Mouse (Mus musculus) induced T-regulatory cell, adult 2 months (primary cell): ENCODE measurements around the gene Zbp1.

ENCODE experiments used
- DNase-seq: peaks from one replicate; pipeline ENCODE4 v3.0.0-alpha.2; 2012; ENCODE audit warnings: low read depth

The Zbp1 gene

DNA sequence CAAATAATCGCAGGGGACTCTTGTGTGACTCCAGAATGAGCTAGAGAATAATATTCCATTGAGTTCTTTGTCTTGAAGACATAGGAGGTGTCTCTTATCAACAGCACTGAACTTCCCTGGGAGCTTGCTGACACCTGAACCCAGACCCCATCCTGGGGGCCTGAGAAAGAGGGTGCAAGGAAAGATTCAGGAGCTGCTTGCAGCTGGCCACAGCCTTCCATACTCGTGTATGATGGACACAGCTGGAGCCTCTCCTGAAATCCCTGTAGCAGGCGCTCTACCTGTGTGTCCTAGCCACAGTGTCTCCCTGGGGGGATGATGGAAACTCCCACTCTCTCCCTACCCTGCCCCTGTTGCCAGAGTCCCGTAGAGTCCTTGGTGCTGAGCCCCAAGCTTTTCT lies 6.5 kb downstream of the Zbp1 start:
- no peak for DNase-seq

DNA sequence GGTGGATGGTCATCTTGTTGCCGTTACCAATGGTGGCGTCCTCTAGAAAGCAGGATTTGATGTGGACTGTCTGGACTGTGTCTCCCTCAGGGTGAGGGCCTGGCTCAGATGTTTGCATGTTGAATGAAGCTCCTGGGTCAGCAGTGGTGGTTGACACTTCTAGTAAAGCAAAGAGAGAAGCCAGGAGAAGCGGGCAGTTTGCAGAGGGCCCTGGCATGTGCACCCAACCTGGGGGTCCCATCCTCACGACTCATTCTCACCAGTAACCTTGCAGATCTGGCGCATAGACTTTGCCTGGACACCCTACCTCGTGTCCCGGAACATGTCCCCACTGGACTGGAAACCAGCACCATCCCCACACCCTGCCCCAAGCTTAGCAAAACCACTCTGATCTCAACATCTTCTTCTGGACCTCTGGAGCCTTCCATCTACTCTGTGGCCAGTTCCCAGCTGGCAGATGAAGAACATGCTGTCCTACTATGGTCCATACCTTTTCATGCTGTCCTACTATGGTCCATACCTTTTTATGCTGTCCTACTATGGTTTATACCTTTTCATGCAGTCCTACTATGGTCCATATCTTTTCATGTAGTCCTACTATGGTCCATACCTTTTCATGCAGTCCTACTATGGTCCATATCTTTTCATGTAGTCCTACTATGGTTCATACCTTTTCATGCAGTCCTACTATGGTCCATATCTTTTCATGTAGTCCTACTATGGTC lies 9.5 kb downstream of the Zbp1 start:
- DNase-seq, result no peak

DNA sequence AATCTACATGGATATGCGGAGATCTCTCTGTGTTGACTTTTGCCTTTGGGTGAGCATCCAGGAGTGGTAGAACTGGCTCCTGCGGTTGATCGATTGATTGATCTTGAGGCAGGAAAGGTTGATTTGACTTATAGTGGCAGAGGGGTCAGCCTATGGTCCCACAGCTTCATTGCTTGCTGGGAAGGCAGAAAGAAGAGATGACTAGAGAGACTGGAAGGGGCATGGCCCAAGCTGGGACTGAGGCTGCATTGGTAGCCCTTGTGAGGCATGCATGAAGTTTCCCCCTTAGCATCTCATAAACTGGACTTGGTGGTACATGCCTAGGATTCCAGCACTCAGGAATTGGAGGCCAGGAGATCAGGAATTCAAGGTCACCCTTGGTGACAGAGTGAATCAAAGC lies 11.7 kb downstream of the Zbp1 start:
- no peak for DNase-seq

DNA sequence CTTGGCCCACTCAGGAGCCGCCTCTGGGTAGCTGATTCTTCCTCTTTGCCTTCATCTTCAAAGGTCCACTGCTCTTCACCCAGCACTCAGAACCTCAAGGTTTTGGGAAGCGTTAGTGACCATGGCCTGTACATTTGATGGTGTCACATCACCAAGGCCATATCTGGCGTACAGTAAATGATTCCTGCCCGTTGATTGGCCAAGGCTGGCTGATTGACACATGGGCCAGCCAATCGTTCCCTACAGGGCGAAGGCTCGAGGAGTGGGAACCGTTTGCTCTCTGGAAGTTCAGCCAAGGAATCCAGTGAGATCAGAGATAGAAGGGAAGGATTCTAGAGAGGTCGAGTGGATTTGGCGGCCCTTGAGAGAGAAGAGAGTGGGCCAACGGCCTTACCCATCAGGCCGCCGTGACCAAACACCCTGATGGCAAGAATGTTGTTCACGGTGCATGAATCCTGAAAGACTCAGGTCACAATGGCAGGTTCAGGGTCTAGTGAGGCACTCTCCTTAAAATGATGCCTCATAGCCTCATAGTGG lies 13.1 kb downstream of the Zbp1 start:
- peak; percentile 37 for DNase-seq

DNA sequence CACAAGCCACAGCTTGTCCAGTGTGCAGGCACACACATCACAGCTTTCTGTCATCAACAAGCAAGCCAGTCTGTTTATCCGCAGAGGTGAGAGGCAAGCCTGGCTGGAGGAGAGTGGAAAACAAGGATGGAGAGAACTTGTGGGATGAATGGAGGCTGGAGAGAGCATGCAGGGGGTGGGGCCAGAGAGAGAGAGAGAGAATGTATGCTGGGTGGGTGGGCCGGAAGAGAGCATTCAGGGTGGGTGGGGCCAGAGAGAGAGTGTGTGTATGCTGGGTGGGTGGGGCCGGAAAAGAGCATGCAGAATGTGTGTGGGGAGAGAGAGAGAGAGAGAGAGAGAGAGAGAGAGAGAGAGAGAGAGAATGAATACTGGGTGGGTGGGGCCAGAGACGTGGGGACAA lies 14.1 kb downstream of the Zbp1 start:
- DNase-seq, result peak; percentile 50

DNA sequence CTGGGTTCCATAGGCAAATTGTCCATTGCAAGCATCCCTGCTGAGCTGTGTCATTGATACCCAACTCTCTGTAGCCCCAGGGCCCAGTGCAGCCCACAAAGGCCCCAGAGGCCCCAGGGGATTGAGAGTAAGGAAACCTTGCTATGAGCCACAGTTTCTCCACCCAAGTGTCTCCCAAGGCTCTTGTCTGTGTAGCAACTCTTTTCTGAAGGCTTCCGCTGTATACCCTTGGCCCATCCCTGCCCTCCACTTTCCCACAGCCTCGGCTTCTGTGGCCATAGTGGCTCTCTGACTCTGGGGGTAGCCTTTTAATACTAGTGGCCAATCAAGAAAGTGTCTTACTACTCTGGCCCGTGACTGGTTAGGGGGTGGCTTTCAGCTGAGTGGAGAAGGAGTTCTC lies 15.0 kb downstream of the Zbp1 start:
- DNase-seq, result no peak

DNA sequence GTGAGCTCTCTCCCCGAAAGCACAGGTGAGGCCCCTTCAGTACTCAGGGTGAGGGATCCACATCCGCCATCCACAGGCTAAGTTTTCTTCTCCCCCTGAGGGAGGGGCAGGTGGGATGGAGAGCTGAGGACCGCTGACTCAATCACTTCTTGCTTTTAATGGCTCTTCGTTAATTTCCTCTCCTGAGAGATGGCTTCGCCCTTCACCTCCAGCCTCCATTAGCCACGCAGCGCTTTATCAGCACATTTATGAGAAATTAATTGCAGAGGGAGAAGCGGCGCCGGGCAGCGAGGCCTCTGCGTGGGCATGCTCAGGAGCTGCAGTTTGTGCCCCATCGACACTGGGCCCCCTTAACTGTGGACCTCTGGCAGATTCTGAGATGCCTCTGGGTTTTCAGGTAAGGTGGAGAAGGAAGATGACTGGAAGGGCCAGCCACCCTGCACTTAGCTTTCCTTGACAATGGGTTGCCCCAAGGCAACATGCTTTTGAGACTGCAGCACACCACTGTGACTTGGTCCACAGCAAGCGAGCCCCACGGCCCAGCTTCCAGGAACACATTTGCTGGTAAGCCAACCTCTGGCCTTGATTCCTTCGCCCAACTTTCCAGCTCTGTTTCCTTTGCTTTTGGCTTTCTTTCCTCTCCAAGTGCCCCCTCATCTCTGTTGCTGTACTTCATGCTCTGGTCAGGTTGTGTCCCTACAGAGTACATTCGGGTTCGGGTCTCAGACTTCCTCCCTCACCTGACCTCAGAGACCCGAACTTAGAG lies 15.6 kb downstream of the Zbp1 start:
- no peak for DNase-seq

DNA sequence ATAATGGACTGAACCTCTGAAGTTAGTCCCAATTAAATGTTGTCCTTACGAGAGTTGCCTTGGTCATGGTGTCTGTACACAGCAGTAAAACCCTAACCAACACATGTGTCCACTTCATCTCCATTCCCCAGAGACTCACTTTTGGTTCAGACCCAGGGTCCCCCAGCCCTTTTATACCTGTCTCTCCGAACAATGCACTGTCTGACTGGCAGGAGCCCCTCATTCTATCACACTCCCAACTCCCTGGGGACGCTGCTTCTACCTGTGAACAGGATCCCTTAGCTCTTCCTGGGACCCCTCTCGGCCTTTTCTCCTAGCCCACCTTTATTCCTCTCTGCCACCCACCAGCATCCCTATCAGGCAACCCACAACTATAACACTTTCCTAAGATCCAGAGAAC lies 23.9 kb downstream of the Zbp1 start:
- no peak for DNase-seq

DNA sequence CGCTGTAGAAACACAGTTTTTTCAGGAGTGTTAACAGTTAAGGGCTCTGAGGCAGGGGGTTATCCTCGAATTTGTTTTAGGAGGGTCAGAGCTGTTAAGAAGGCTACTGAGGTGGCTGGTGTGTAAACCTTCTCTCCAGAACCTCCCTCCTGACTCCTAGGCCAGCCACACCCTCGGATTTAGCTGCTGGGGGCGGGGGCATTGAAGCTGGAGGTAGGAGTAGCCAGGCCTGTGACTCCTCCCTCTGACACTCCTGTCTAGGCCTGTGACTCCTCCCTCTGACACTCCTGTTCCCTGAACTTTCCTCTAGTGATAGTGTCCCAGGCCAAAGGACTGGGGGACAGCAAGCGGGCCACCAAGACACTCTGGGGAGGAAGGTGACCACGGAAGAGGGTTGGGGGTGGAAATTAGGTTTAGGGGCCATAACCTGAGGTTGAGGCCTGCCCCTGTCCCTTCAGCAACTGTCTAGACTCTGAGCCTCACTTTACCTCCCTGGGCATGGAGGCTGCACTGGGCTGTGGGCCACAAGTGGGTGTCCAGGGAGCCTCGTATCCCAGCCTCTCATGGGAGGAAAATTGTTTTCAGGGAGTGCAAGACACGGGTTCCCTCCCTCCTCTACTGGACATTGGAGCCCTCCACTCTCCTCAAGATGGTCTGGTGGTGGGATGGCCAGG lies 31.4 kb downstream of the Zbp1 start:
- peak; percentile 53 for DNase-seq

DNA sequence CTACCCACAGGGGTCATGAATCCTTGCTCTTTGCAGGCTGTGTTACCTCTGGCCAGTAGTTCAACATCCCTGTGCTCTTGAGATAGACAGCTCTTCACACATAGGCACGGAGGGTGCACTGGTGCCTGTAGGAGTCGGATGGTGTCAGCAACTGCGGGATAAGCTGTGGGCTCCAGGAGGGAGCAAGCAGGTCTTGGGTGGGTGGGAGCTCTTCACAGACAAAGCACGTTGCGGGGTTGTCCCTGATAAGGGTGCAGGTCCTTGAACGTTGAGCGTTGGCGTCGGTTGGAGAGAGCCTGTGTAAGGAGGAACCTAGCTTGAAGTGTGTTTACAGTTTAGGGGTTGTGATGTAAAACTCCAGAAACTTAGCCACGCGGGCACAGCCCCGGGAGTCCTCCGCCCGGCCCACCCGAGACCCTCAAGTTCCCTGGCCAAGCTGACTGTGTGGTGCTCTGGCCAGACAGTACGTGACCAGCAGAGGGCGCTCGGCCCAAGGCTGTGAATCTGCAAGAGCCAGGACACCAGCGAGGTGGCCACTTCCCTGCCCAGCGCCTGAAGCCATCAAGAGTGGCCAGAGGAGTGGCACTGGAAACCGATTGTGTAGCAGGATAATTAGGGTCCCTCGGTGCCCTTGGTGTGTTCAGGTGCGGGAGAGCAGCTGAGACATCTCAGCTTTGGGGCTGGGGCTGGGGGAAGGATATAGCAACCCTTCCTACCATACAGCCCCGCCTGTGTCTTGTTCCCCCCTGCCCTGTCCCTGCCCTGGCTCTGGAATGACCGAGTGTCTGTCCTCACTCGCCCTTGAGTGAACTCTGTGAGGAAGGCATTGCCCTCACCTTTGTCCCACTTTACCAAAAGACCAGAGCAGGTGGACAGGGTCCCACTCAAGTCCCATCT lies 32.4 kb downstream of the Zbp1 start:
- DNase-seq, result peak; percentile 86

DNA sequence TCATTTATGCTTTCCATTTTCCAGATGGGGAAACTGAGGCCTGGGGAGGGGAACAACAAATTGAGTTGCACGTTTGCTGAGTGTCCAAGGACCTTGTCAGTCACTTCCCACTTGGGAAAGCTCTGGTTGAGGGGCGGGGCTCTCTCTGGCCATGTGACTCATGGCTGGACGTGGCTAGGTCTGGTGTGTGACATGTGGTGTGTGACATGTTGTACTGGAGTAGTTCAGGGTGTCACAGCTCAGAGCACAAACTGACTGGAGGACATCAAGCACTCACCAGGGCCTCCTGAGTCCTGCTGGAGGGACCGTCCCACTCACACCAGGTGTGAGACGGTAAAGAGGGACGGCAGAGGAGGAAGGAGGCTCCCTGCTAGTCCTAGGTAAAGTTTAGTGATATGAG lies 33.4 kb downstream of the Zbp1 start:
- DNase-seq, result no peak

DNA sequence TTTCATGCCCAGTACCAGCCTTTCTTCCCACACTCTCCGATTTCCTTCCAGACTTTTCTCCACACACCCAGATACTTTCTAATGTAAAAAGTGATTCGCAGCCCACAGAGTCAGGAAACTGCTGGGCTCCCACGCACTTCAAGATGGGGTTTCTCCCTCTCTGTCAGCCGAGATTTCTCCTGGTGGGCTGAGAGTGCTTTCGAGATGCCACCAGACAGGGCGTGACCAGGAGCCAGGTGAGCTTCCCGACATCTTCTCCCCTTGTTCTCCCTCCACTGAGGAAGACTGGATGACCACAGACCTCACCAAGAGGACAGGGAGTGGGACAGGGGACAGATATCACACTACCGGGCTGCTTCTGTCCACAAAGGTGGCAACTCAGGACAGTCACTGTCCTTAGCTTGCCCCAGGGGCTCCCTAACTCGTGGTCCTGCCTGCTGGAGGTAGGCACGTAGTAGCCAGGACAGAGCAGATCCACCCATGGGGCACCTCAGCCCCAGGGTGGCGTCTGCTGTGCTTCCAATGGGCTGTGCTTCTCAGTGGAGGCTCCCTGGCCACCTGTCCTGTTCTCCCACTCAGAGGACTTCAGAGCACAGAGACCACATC lies 34.1 kb downstream of the Zbp1 start:
- peak; percentile 23 for DNase-seq

DNA sequence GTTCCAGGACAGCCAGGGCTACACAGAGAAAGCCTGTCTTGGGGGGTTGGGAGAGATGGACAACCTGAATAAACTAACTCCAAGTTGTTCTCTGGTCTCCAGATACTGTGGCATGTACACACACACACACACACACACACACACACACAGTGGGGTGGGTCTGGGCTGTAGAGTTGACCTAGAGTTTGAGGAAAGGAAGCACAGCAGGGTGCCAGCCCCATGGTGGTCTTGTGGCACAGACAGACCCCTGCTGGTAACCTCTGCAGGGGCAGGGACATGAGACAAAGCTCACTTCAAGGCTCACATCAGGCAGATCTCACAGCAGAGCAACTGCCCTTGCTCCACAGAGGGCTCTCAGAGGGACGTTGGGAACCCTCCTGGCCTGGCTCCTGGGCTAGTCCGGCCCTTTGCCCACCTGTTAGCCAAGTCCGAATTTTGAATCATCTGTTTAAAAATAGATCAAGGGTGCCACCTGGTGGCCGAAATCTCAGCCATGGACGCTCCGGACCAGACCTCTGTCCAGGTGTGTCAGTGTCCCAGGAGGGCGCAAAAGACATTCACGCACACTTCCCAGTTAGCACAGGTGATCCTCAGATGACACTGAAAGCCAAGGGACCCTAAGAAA lies 34.8 kb downstream of the Zbp1 start:
- peak; percentile 68 for DNase-seq

DNA sequence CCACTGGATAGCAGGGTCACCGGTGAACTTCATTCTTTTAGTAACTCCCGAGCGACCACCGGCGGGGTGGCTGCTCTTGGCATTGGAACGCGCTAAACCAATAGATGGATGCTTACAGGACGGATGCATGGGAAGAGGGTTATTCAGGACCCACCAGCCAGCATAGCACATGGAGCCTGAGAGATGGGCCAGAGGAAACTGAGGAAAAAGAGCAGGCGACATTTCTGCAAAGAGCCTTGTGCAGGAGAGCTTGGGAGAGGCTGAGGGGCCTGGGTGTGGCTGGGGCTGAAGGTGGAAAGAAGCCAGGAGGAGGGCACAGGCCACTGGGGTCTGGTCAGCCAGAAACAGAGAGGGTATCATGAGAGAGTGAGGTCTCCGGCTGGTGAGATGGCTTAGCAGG lies 35.4 kb downstream of the Zbp1 start:
- DNase-seq, result no peak

DNA sequence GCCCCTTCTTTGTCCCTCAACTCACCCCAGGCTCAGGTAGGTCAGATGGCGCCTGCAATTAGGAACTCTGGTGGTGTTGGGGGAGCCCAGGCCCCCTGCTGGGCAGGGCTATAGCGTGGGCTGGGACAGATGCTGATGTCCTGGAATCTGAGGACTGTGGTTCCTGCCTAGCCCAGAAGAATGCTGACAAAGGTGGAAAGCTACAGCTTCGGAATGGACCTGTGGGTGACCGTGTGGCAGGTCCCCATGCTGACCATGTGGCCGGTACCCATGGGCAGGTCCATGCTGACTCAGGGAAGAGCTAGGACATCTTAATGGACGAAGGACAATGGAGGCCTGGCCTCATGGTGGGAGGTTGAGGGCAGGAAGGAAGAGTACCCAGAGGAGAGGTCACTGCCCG lies 35.9 kb downstream of the Zbp1 start:
- DNase-seq, result no peak

DNA sequence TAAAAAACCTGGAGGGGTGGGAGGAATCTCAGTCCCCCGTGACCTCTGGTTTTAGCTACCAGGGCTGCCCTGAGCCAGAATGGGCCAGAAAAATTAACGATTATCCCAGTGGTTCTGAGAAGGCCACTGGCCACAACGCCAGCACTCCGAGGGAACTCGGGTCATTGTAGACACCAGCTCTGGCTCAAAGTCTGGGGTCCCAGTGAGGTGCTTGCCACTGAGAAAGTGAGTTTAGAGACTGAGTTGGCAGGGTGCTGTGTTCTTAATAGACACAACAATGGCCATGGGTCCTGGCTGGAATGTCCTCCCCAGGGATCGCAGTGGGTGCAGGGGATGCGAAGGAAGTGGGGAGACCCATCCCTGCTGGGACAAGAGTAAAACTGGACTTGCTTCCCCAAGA lies 36.8 kb downstream of the Zbp1 start:
- DNase-seq, result no peak

DNA sequence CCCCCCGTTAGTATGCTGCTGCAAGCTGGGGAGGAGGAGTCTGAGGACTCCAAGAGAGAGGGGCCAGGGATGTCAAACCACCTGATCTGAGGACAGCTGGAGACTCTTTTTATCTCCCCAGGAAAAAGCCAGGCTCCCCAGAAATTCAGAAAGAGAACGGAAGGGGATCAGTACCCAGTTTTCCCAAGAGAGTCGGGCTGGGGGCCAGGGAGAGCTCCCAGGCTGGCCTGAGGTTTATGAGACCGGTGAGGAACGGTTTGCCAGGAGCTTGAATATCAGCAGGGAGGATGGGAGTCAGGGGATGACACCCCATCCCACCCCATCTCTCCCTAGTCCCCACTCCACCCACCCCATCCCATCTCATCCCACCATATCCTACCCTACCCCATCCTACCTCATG lies 37.2 kb downstream of the Zbp1 start:
- DNase-seq, result no peak

DNA sequence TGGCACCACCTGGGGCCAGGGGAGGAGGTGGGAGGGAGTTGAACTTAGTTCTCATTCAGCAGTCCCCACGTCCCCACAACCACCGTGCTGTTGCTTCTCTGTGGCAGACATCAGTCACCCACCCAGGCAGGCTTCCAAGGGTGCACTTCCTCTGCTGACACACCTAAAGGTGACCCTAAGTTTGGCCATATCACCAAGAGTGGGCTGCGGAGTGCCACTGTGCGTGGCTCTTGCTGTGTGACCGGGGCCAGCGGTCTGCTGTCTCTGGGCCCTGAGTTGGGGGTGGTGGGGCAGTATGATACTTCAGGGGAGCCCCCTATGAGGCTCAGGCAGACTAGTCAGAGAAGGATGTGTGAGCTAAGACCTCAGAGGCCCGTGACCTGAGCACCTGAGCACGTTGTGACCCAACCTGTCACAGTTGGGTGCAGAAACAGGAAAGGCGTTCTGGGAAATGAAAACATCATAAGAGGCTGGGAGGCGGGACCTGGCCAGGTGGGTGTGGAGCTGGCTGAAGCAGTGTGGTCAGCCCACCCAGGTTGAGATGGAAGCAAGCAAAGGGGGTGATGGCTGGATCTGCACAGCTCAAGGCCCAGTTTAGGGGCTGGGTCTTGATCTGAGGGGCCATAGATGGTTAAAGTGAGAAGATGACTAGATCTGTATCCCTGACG lies 37.9 kb downstream of the Zbp1 start:
- no peak for DNase-seq

DNA sequence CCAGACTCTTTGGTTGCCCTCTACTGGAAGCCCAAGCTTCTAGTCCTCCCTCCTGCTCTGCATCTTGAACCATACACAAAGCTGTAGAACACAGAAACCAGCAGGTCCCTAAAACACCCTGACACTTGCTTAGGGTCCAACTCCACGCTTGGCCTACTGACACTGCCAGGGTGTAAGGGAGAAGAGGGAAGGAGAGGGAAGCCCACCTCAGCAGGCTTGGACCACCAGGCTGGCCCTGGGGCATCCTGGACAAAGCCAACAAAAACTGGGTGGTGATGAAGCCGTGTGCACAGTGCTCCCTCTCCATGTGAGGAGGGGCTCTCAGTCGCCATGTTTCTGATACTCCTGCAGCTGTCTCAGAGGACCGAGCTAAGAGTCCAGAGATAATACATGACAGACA lies 38.7 kb downstream of the Zbp1 start:
- DNase-seq, result no peak

DNA sequence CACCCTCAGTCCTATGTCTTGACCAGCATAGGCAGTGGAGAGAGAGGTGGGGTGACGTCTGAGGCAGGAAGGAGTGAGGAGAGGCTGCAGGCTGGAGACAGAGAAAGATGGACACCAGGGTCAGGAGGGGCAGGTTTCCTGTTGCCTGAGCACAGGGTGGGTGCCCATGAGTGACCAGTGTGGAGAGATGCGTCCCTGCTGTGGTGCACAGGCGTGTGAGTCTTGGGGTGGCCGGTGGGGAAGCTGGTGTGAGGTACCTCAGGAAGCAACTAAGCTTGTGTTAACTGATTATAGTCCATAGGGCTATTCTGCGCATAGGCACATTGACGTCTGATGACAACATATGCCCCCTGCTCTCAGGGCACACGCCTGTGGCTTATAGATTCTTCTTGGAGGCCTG lies 39.7 kb downstream of the Zbp1 start:
- DNase-seq, result no peak

DNA sequence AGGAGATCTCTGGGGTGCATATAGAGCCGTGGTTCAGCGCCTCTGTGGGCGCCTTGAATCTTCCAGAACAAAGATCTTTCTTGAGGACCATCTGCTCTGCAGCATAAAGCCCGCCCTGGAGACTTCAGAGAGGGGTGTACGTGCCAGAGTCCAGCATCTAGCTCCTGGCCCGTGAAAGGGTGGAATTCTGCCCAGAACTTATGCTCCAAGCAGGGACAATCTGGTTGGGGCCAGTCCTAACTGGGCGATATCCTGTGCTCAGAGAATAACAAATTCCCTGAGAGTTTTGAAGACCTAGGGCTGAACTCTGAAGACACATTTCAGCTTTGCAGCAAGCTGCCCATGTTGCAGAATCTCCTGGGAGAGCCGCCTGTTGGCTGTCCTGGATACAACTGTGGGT lies 40.8 kb downstream of the Zbp1 start:
- DNase-seq, result no peak
